Mouse (Mus musculus) forebrain, embryonic 12.5 days (tissue): Measurements from ENCODE around the gene Pomt1. TPM values are rescaled to one million over a fixed set of nuclear protein-coding genes. Genes with fewer than 3 reads are reported as not detected.

ENCODE experiments used
- ATAC-seq: fragments of 200-750 bp; cut with Nextera tagmentation; 2 replicates; pipeline ENCODE4 v1.8.0; 2017; ENCODE audit warnings: moderate TSS enrichment; ENCODE audit not compliant: low FRiP score
- H3K27ac ChIP-seq: fragments of 300-500 bp; sonication (generic); 2 replicates; pipeline ENCODE4 v1.5.1; 2016; ENCODE audit warnings: mild to moderate bottlenecking
- H3K27me3 ChIP-seq: fragments of 300-500 bp; sonication (generic); 2 replicates; pipeline ENCODE4 v1.6.1; 2016; ENCODE audit warnings: mild to moderate bottlenecking
- H3K36me3 ChIP-seq: fragments of 300-500 bp; sonication (generic); replicated peaks from 2 replicates; pipeline ENCODE4 v1.6.1; 2016; ENCODE audit warnings: mild to moderate bottlenecking
- H3K4me1 ChIP-seq: fragments of 300-500 bp; sonication (generic); 2 replicates; pipeline ENCODE4 v1.6.1; 2016
- H3K4me2 ChIP-seq: fragments of 300-500 bp; sonication (generic); 2 replicates; pipeline ENCODE4 v1.6.1; 2016; ENCODE audit warnings: mild to moderate bottlenecking, moderate library complexity
- H3K4me3 ChIP-seq: fragments of 300-500 bp; sonication (generic); replicated peaks from 2 replicates; pipeline ENCODE4 v1.5.1; 2016; ENCODE audit warnings: mild to moderate bottlenecking
- H3K9ac ChIP-seq: fragments of 300-500 bp; sonication (generic); 2 replicates; pipeline ENCODE4 v1.6.1; 2016; ENCODE audit warnings: mild to moderate bottlenecking
- H3K9me3 ChIP-seq: fragments of 300-500 bp; sonication (generic); 2 replicates; pipeline ENCODE4 v1.6.1; 2016
- WGBS: fragments of 180-500 bp; shearing (Covaris S2); methylation state at CpG from one replicate; pipeline ENCODE4 v1.1.7; 2016; 5-methylcytosine and 5-hydroxymethylcytosine counted together
- polyA plus RNA-seq: library from polyadenylated mRNA; unstranded; fragments of >200 nt; fragmentation: Nextera tagmentation; extraction: Ambion mirVana; gene quantifications from 2 replicates; pipeline ENCODE4 v1.2.1, GENCODE M21; 2016

Gene Pomt1
- polyA plus RNA-seq, 1 experiment from 2014 or later = 26.6 TPM

GRCm38 (mm10) chr2:32236760-32237487 lies 534 bp downstream of the Pomt1 start:
- peaks cover 43% of the 10 kb centered on the region for H3K36me3 ChIP-seq
- H3K4me1 ChIP-seq = peaks cover 24% of the 10 kb centered on the region
- WGBS = under 1% methylated on average over 20 of the region's 20 CpGs
- peak overlapping the region; percentile 74 for H3K9ac ChIP-seq
- H3K27me3 ChIP-seq = no peaks in the 10 kb centered on the region
- H3K4me3 ChIP-seq = peak overlapping the region; percentile 69
- peak overlapping the region; percentile 89 for H3K27ac ChIP-seq
- H3K9me3 ChIP-seq = no peaks in the 10 kb centered on the region
- peak overlapping the region; percentile 79 for H3K4me2 ChIP-seq
- ATAC-seq = peak; percentile 52

GRCm38 (mm10) chr2:32237571-32237970 lies 1.2 kb downstream of the Pomt1 start:
- ATAC-seq = no peak
- no peak overlapping the region for H3K27ac ChIP-seq

DNA sequence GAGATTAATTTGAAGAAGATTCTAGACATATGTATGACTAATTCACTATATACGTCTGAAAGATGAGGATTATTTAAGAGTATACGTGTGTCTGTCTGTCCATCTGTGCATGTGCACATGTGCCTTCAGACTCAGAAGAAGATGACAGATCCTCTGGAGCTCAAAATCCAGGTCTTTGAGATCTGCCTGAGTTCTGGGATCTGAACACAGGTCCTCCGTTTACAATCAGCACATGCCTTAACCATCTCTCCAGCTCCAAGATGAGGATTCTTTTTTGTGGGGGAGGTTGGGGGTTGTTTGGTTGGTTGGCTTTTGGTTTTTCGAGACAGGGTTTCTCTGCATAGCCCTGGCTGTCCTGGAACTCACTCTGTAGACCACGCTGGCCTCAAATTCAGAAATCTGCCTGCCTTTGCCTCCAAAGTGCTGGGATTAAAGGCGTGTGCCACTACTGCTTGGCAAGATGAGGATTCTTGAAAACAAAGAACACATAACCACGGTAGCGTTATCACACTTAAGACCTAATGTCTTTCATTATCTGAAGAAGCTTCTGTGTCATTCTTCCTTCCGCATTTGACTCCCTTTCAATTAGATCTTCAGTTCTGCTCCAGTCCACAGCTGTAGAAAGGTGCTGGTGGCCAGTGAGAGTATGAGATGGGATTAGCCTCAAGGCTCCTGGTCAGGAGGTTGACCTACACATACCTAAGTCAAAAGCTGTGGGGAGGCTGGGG lies 2.5 kb downstream of the Pomt1 start:
- Histone ChIP-seq H3K4me1 (peaks cover 24% of the 10 kb centered on the region), H3K4me2 (no peak overlapping the region), H3K9ac (no peak overlapping the region), H3K27me3 (no peaks in the 10 kb centered on the region), H3K4me3 (no peak overlapping the region), H3K9me3 (no peaks in the 10 kb centered on the region), H3K36me3 (peaks cover 39% of the 10 kb centered on the region), H3K27ac (no peak overlapping the region)
- WGBS = 92% methylated on average over 9 of the region's 9 CpGs
- no peak for ATAC-seq

More at GRCm38 (mm10) chr2:32237571-32237970, 1.2 kb downstream of the Pomt1 start:
- Histone ChIP-seq H3K9ac (peak overlapping the region; percentile 74), H3K36me3 (peaks cover 39% of the 10 kb centered on the region), H3K9me3 (no peaks in the 10 kb centered on the region), H3K27me3 (no peaks in the 10 kb centered on the region), H3K4me2 (peak overlapping the region; percentile 79), H3K4me1 (peaks cover 24% of the 10 kb centered on the region), H3K4me3 (peak overlapping the region; percentile 69)
- 45% methylated on average over 4 of the region's 4 CpGs for WGBS

GRCm38 (mm10) chr2:32240591-32240990 lies 4.2 kb downstream of the Pomt1 start:
- ATAC-seq = no peak
- Histone ChIP-seq H3K4me2 (no peak overlapping the region), H3K4me3 (no peak overlapping the region), H3K4me1 (peaks cover 12% of the 10 kb centered on the region), H3K27me3 (no peaks in the 10 kb centered on the region), H3K36me3 (peaks cover 53% of the 10 kb centered on the region), H3K27ac (no peak overlapping the region), H3K9ac (no peak overlapping the region), H3K9me3 (no peaks in the 10 kb centered on the region)
- WGBS = 87% methylated on average over 5 of the region's 5 CpGs

DNA sequence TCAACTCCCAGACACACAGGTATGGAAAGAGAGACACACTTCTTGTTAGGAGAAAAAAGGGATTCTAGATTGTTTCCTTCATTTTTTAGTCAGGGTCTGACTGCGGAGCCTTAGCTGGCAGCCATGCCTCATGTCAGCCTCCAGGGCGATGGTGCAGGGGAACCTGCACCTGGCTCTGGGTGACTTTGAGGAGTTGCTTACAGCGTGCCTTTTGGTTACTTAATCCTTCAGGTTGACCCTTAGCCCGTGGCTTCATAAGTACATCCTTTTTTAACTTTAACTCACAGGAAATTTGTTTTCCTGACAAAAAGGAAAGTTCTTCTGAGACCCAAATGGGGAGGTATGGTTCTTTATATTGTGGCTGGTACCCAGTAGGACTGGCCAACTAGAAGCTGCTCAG lies 6.6 kb downstream of the Pomt1 start:
- H3K4me1 ChIP-seq = peaks cover under 1% of the 10 kb centered on the region; the same call in 1 of the 2 replicates
- H3K27me3 ChIP-seq = no peaks in the 10 kb centered on the region
- H3K9me3 ChIP-seq = no peaks in the 10 kb centered on the region
- WGBS = 89% methylated on average over 4 of the region's 4 CpGs
- H3K9ac ChIP-seq = no peak overlapping the region
- H3K4me3 ChIP-seq = no peak overlapping the region
- H3K27ac ChIP-seq = no peak overlapping the region
- H3K36me3 ChIP-seq = peaks cover 76% of the 10 kb centered on the region
- no peak for ATAC-seq
- H3K4me2 ChIP-seq = no peak overlapping the region

GRCm38 (mm10) chr2:32246741-32247140 lies 10.4 kb downstream of the Pomt1 start:
- Histone ChIP-seq H3K4me2 (no peak overlapping the region), H3K27me3 (no peaks in the 10 kb centered on the region), H3K36me3 (peaks cover 93% of the 10 kb centered on the region), H3K27ac (no peak overlapping the region), H3K4me1 (no peaks in the 10 kb centered on the region), H3K9me3 (no peaks in the 10 kb centered on the region), H3K4me3 (no peak overlapping the region), H3K9ac (no peak overlapping the region)
- WGBS = 88% methylated on average over 4 of the region's 4 CpGs
- no peak for ATAC-seq

GRCm38 (mm10) chr2:32248377-32249361 lies 12.3 kb downstream of the Pomt1 start:
- H3K36me3 ChIP-seq = peaks cover 98% of the 10 kb centered on the region
- H3K4me1 ChIP-seq = no peaks in the 10 kb centered on the region
- 84% methylated on average over 10 of the region's 10 CpGs for WGBS

DNA sequence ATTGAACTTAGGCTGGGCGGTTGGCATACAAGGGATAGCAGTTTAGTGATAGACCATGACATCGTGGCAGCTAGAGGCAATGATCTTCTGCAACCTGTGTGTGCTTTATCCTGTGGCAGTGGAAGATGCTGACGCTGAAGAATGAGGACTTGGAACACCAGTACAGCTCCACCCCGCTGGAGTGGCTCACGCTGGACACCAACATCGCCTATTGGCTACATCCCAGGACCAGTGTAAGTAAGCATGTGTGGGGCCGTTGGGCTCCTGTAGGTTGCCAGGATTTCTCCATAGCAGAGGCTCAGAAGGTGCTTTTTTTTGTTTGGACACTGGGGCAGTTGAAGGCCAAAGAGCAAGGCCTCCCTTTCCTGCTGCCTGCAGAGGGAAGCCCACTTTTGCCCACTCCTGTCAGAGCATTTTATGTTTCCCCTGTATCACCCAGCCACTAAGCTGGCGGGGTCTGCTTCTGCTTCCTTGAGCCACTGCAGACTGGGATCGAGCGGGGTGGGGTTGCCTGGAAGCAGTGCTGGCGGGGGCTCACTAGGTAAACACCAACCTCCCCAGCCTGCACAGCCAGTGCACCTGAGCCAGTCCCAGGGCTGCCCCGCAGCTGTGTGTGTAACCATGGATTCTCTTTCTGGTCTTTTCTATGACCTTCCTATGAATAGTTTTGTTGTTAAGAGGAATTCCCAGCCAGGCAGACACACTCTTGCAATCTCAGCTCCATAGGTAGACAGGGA lies 15.6 kb downstream of the Pomt1 start:
- H3K4me3 ChIP-seq = no peak overlapping the region
- no peak overlapping the region for H3K9ac ChIP-seq
- no peak overlapping the region for H3K4me2 ChIP-seq
- 90% methylated on average over 12 of the region's 12 CpGs for WGBS
- no peaks in the 10 kb centered on the region for H3K9me3 ChIP-seq
- no peak for ATAC-seq
- H3K36me3 ChIP-seq = peaks cover 93% of the 10 kb centered on the region
- H3K4me1 ChIP-seq = no peaks in the 10 kb centered on the region
- H3K27me3 ChIP-seq = no peaks in the 10 kb centered on the region
- H3K27ac ChIP-seq = no peak overlapping the region

More at GRCm38 (mm10) chr2:32248377-32249361, 12.3 kb downstream of the Pomt1 start:
- ATAC-seq = no peak
- H3K9me3 ChIP-seq = no peaks in the 10 kb centered on the region
- no peak overlapping the region for H3K9ac ChIP-seq
- H3K4me3 ChIP-seq = no peak overlapping the region
- no peaks in the 10 kb centered on the region for H3K27me3 ChIP-seq
- no peak overlapping the region for H3K4me2 ChIP-seq
- H3K27ac ChIP-seq = no peak overlapping the region

GRCm38 (mm10) chr2:32252658-32253057 lies 16.3 kb downstream of the Pomt1 start:
- Histone ChIP-seq H3K36me3 (peaks cover 94% of the 10 kb centered on the region), H3K27me3 (no peaks in the 10 kb centered on the region), H3K4me2 (no peak overlapping the region), H3K4me3 (no peak overlapping the region), H3K9me3 (no peaks in the 10 kb centered on the region), H3K9ac (no peak overlapping the region), H3K27ac (no peak overlapping the region), H3K4me1 (no peaks in the 10 kb centered on the region)
- WGBS = 90% methylated on average over 5 of the region's 5 CpGs
- ATAC-seq = no peak

- ATAC-seq = no peak
- no peaks in the 10 kb centered on the region for H3K9me3 ChIP-seq
- H3K4me2 ChIP-seq = no peak overlapping the region
- peaks cover 94% of the 10 kb centered on the region for H3K36me3 ChIP-seq
- H3K9ac ChIP-seq = no peak overlapping the region
- no peaks in the 10 kb centered on the region for H3K4me1 ChIP-seq
- no peaks in the 10 kb centered on the region for H3K27me3 ChIP-seq
- no peak overlapping the region for H3K27ac ChIP-seq
- 95% methylated on average over 1 of the region's 1 CpGs for WGBS
- H3K4me3 ChIP-seq = no peak overlapping the region
These were observed 17.0 kb downstream of the Pomt1 start for GRCm38 (mm10) chr2:32253352-32253751.

DNA sequence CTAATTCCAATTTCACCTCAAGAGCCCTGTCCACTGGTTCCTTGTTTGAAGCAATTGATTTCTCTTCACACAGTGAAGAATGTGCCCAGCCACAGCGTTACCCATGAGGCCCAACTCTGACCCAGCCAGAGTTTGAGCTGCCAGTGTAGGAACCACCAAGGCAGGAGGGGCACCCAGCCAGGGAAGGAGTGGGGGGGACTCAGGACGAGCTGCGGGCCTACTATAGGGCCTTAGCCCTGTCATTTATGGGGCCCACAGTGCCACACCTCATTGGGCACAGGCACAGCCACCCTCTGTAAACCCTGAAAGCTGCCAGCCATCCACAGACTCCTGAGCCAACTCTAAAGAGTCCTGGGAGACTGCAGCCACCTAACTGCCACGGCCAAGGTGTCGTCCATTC lies 18.2 kb downstream of the Pomt1 start:
- peaks cover 86% of the 10 kb centered on the region for H3K36me3 ChIP-seq
- no peaks in the 10 kb centered on the region for H3K9me3 ChIP-seq
- no peak overlapping the region for H3K4me2 ChIP-seq
- H3K4me1 ChIP-seq = peaks cover 10% of the 10 kb centered on the region
- H3K4me3 ChIP-seq = no peak overlapping the region
- H3K27me3 ChIP-seq = no peaks in the 10 kb centered on the region
- no peak for ATAC-seq
- no peak overlapping the region for H3K27ac ChIP-seq
- 88% methylated on average over 5 of the region's 5 CpGs for WGBS
- no peak overlapping the region for H3K9ac ChIP-seq
